Mouse (Mus musculus) liver, embryonic 14.5 days (tissue): Measurements from ENCODE around the gene C1galt1. TPM values are rescaled to one million over a fixed set of nuclear protein-coding genes. Genes with fewer than 3 reads are reported as not detected.

Experiments
- ATAC-seq: fragments of 200-750 bp; cut with Nextera tagmentation; 2 replicates; pipeline ENCODE4 v1.8.0; 2017; ENCODE audit warnings: moderate number of reproducible peaks, mild to moderate bottlenecking, moderate library complexity; ENCODE audit not compliant: insufficient read depth
- DNase-seq, 3 experiments: peaks; one replicate each; pipeline ENCODE4 v3.0.0-alpha.2; 2012 to 2013; ENCODE audit warnings: low read depth in 3 of 3, low spot score in 3 of 3
- H3K27ac ChIP-seq: fragments of 300-500 bp; sonication (generic); 2 replicates; pipeline ENCODE4 v1.5.1; 2014; ENCODE audit warnings: moderate library complexity, mild to moderate bottlenecking, control low read depth, inconsistent platforms
- H3K27me3 ChIP-seq: fragments of 300-500 bp; sonication (generic); 2 replicates; pipeline ENCODE4 v1.6.1; 2014; ENCODE audit warnings: mild to moderate bottlenecking, low read length, moderate library complexity; ENCODE audit not compliant: control insufficient read depth, insufficient read depth
- H3K36me3 ChIP-seq: fragments of 300-500 bp; sonication (generic); replicated peaks from 2 replicates; pipeline ENCODE4 v1.6.1; 2014; ENCODE audit warnings: low read depth; ENCODE audit not compliant: control insufficient read depth, insufficient read depth
- H3K4me1 ChIP-seq, 2 experiments: fragments of 200-500 bp in 1 of 2; fragments of 300-500 bp in 1 of 2; sonication (generic) in 1 of 2; replicated peaks; 2 replicates each; pipeline ENCODE4 v1.6.1; 2012 to 2014; ENCODE audit warnings: antibody characterized with exemption in 1 of 2, inconsistent platforms in 1 of 2, low read length in 1 of 2; ENCODE audit not compliant: control insufficient read depth in 2 of 2, insufficient read depth in 2 of 2
- H3K4me2 ChIP-seq: fragments of 300-500 bp; sonication (generic); 2 replicates; pipeline ENCODE4 v1.6.1; 2014; ENCODE audit warnings: low read depth, mild to moderate bottlenecking, control low read depth, moderate library complexity
- H3K4me3 ChIP-seq, 2 experiments: fragments of 200-500 bp in 1 of 2; fragments of 300-500 bp in 1 of 2; sonication (generic) in 1 of 2; 2 replicates each; pipeline ENCODE4 v1.5.1; 2012 to 2014; ENCODE audit warnings: low read depth in 2 of 2, low read length in 2 of 2, mild to moderate bottlenecking in 2 of 2, control low read depth in 1 of 2, inconsistent platforms in 1 of 2, moderate library complexity in 1 of 2; ENCODE audit not compliant: insufficient read depth in 1 of 2
- H3K9ac ChIP-seq: fragments of 300-500 bp; sonication (generic); replicated peaks from 2 replicates; pipeline ENCODE4 v1.6.1; 2014; ENCODE audit warnings: mild to moderate bottlenecking, control low read depth, moderate library complexity
- H3K9me3 ChIP-seq: fragments of 300-500 bp; sonication (generic); 2 replicates; pipeline ENCODE4 v1.6.1; 2016; ENCODE audit warnings: low read length, mixed read lengths; ENCODE audit not compliant: control insufficient read depth
- CTCF ChIP-seq: IDR thresholded peaks from 2 replicates; pipeline ENCODE4 v1.5.1; 2016; ENCODE audit warnings: antibody characterized with exemption, low read depth, control low read depth
- EP300 ChIP-seq: IDR thresholded peaks from 2 replicates; pipeline ENCODE4 v1.6.1; 2016; ENCODE audit warnings: antibody characterized with exemption, low read depth
- WGBS: fragments of 180-500 bp; shearing (Covaris S2); extraction: QIAGEN DNeasy Blood & Tissue Kit; methylation state at CpG from one replicate; pipeline ENCODE4 v1.1.7; 2014; ENCODE audit not compliant: insufficient replicate concordance; 5-methylcytosine and 5-hydroxymethylcytosine counted together
- polyA plus RNA-seq, 2 experiments: library from polyadenylated mRNA; depleted of rRNA in 1 of 2; stranded (reverse) in 1 of 2; unstranded in 1 of 2; fragments of >200 nt; fragmentation: Nextera tagmentation in 1 of 2; extraction: Ambion mirVana in 1 of 2; gene quantifications; 2 replicates each; pipeline versions ENCODE4 v1.2.1 to v1.2.3; 2012 to 2014

C1galt1 gene
- polyA plus RNA-seq, 2 experiments, result 6.3 to 8.0 TPM

- H3K27ac ChIP-seq, result no peak overlapping the region
- no peak overlapping the region for H3K9ac ChIP-seq
- no peaks in the 10 kb centered on the region for H3K27me3 ChIP-seq
- WGBS, result 68% methylated on average over 13 of the region's 13 CpGs
- no peaks in the 10 kb centered on the region for H3K4me1 ChIP-seq
- H3K4me2 ChIP-seq, result no peak overlapping the region
- TF ChIP-seq CTCF (no peak), EP300 (no peak)
- ATAC-seq (no peak), DNase-seq (no peak)
- H3K36me3 ChIP-seq, result no peaks in the 10 kb centered on the region
- H3K9me3 ChIP-seq, result no peaks in the 10 kb centered on the region
- H3K4me3 ChIP-seq, result no peak overlapping the region
Measured at GRCm38 (mm10) chr6:7882520-7882919, 37.9 kb downstream of the C1galt1 start.

- DNase-seq (no peak), ATAC-seq (no peak)
- TF ChIP-seq CTCF (no peak), EP300 (no peak)
- Histone ChIP-seq H3K9me3 (no peaks in the 10 kb centered on the region), H3K4me2 (no peak overlapping the region), H3K9ac (no peak overlapping the region), H3K36me3 (no peaks in the 10 kb centered on the region), H3K4me1 (no peaks in the 10 kb centered on the region), H3K27me3 (no peaks in the 10 kb centered on the region), H3K27ac (no peak overlapping the region), H3K4me3 (no peak overlapping the region)
- 57% methylated on average over 5 of the region's 5 CpGs for WGBS
Measured at GRCm38 (mm10) chr6:7885994-7886684, 41.5 kb downstream of the C1galt1 start.

- TF ChIP-seq EP300 (no peak), CTCF (no peak)
- 52% methylated on average over 2 of the region's 2 CpGs for WGBS
- Histone ChIP-seq H3K9ac (no peak overlapping the region), H3K27me3 (no peaks in the 10 kb centered on the region), H3K4me3 (no peak overlapping the region), H3K4me2 (no peak overlapping the region), H3K9me3 (no peaks in the 10 kb centered on the region), H3K4me1 (no peaks in the 10 kb centered on the region), H3K36me3 (no peaks in the 10 kb centered on the region), H3K27ac (no peak overlapping the region)
- no peak for ATAC-seq
- no peak for DNase-seq
Measured at GRCm38 (mm10) chr6:7886685-7887004, 42.0 kb downstream of the C1galt1 start.

GRCm38 (mm10) chr6:7896339-7896738 is 51.7 kb downstream of the C1galt1 start:
- H3K9ac ChIP-seq, result no peak overlapping the region
- no peaks in the 10 kb centered on the region for H3K9me3 ChIP-seq
- WGBS, result 33% methylated on average over 5 of the region's 5 CpGs
- peaks cover 0 to 3% of the 10 kb centered on the region in 2 experiments; a peak in 2 of 4 replicates for H3K4me1 ChIP-seq
- H3K27me3 ChIP-seq, result no peaks in the 10 kb centered on the region
- no peak overlapping the region for H3K4me3 ChIP-seq
- H3K36me3 ChIP-seq, result no peaks in the 10 kb centered on the region
- H3K27ac ChIP-seq, result no peak overlapping the region
- ATAC-seq (no peak), DNase-seq (no peak)
- TF ChIP-seq EP300, result no peak
- no peak for TF ChIP-seq CTCF
- no peak overlapping the region for H3K4me2 ChIP-seq

- no peaks in the 10 kb centered on the region for H3K27me3 ChIP-seq
- no peaks in the 10 kb centered on the region for H3K9me3 ChIP-seq
- no peak overlapping the region for H3K27ac ChIP-seq
- TF ChIP-seq EP300 (no peak), CTCF (no peak)
- no peaks in the 10 kb centered on the region for H3K36me3 ChIP-seq
- no peak overlapping the region for H3K4me3 ChIP-seq
- no peak overlapping the region for H3K9ac ChIP-seq
- ATAC-seq (no peak), DNase-seq (no peak)
- H3K4me1 ChIP-seq, result no peaks in the 10 kb centered on the region
- WGBS, result 33% methylated on average over 2 of the region's 2 CpGs
- H3K4me2 ChIP-seq, result no peak overlapping the region
Measured at GRCm38 (mm10) chr6:7912015-7912414, 67.4 kb downstream of the C1galt1 start.

Other genes with a start within 250 kb of the C1galt1 start
- gene Asns, start 151.6 kb upstream of the C1galt1 start, polyA plus RNA-seq (2012; rRNA removed), result 70.0 and 103 TPM in 2 replicates
- gene Asns, start 151.6 kb upstream of the C1galt1 start, polyA plus RNA-seq (2014; fragmentation: Nextera tagmentation; extraction: Ambion mirVana), result 309 and 341 TPM in 2 replicates